Mouse (Mus musculus): Measurements from ENCODE around the gene Prune2. TPM values are rescaled to one million over a fixed set of nuclear protein-coding genes. Genes with fewer than 3 reads are reported as not detected.
A peak's percentile ranks its signal among the peaks of the same experiment; 100 is the strongest.

The Prune2 gene
- polyA plus RNA-seq, 1 experiment from 2014 or later, result 1.2 TPM

DNA sequence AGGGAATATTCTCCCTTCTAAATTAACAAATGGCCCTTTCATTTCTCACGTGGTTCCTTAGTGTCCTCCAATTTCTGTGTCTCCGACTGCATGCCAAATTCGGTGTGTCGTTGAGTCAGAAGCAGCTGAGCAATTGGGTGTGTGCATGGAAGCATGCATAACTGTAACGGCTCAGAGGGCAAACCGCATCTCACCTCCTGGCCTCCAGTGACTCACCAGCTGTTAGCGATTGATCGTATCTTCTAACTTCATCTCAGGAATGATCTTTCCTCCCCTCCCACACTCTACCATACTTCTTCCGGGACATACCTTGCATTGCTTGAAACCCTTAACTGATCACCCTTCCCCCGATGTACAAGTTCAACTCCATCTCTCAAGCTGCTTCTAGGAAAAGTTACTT lies 300.9 kb downstream of the Prune2 start:
- WGBS, result 61% methylated on average over 10 of the region's 10 CpGs
- no peaks in the 10 kb centered on the region for H3K36me3 ChIP-seq (ENCODE audit: insufficient read depth, low read length)
- H3K9me3 ChIP-seq (ENCODE audit: low read length), result no peaks in the 10 kb centered on the region
- 0 out of 2 replicates have a peak, but pooled peaks have one; percentile 49 for ATAC-seq (ENCODE audit: low FRiP score, low TSS enrichment)
- no peak overlapping the region for H3K27ac ChIP-seq (ENCODE audit: low read length)
- H3K4me2 ChIP-seq (replicated peaks; ENCODE audit: low read depth, low read length), result no peak overlapping the region
- no peaks in the 10 kb centered on the region for H3K27me3 ChIP-seq (ENCODE audit: insufficient read depth, low read length)
- H3K4me3 ChIP-seq (ENCODE audit: low read length), result no peak overlapping the region
- H3K9ac ChIP-seq (replicated peaks; ENCODE audit: low read length), result no peak overlapping the region
- H3K4me1 ChIP-seq (ENCODE audit: insufficient read depth, low read length), result peaks cover 5% of the 10 kb centered on the region; the same call in 1 of the 2 replicates

- no peak for ATAC-seq (ENCODE audit: low FRiP score, low TSS enrichment)
- no peaks in the 10 kb centered on the region for H3K4me1 ChIP-seq (ENCODE audit: insufficient read depth, low read length)
- 88% methylated on average over 2 of the region's 2 CpGs for WGBS
- H3K9me3 ChIP-seq (ENCODE audit: low read length), result no peaks in the 10 kb centered on the region
- no peaks in the 10 kb centered on the region for H3K36me3 ChIP-seq (ENCODE audit: insufficient read depth, low read length)
- H3K9ac ChIP-seq (replicated peaks; ENCODE audit: low read length), result no peak overlapping the region
- H3K27ac ChIP-seq (ENCODE audit: low read length), result no peak overlapping the region
- no peak overlapping the region for H3K4me2 ChIP-seq (replicated peaks; ENCODE audit: low read depth, low read length)
- no peaks in the 10 kb centered on the region for H3K27me3 ChIP-seq (ENCODE audit: insufficient read depth, low read length)
- H3K4me3 ChIP-seq (ENCODE audit: low read length), result no peak overlapping the region
Measured at GRCm38 (mm10) chr19:17263181-17263580, 307.3 kb downstream of the Prune2 start.

DNA sequence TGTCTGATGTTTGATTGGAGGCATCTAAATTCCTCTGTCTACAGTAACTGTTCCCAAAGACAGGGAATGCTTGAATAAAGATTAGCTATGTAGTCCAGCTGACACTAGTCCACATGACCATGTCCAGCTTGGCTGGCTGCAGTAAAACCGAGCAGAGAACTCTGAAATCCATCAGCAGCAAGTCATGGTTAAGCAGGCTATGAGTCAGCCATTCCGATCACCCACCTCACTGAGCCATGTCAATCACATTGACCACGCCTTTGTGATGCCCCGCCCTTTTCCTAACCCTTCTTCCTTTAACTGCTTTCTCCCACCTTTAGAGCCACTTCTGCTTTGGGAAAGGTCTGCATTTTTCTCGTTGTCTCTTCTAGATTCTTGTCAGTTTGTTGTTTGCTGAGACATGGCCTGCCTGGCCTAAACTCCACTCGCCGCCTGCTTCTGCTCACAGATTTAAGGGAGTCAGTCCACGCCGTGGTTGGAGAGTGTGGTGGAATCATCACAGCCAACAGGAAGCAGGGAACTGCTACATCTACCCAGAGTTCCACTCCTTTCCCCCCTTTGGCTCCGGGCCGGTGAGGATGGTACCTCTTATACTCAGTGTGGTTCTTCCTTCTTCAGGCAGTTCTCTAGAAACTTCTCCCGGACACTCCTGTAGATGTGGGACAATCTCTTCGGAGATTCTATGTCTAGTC lies 307.9 kb downstream of the Prune2 start:
- Histone ChIP-seq H3K9ac (replicated peaks; ENCODE audit: low read length) (no peak overlapping the region), H3K27ac (ENCODE audit: low read length) (no peak overlapping the region), H3K4me3 (ENCODE audit: low read length) (no peak overlapping the region), H3K4me2 (replicated peaks; ENCODE audit: low read depth, low read length) (no peak overlapping the region), H3K4me1 (ENCODE audit: insufficient read depth, low read length) (no peaks in the 10 kb centered on the region), H3K9me3 (ENCODE audit: low read length) (no peaks in the 10 kb centered on the region), H3K27me3 (ENCODE audit: insufficient read depth, low read length) (no peaks in the 10 kb centered on the region), H3K36me3 (ENCODE audit: insufficient read depth, low read length) (no peaks in the 10 kb centered on the region)
- no peak for ATAC-seq (ENCODE audit: low FRiP score, low TSS enrichment)
- 86% methylated on average over 13 of the region's 13 CpGs for WGBS

- H3K36me3 ChIP-seq (ENCODE audit: insufficient read depth, low read length), result no peaks in the 10 kb centered on the region
- no peak overlapping the region for H3K27ac ChIP-seq (ENCODE audit: low read length)
- no peaks in the 10 kb centered on the region for H3K9me3 ChIP-seq (ENCODE audit: low read length)
- WGBS, result 86% methylated on average over 9 of the region's 9 CpGs
- H3K4me3 ChIP-seq (ENCODE audit: low read length), result no peak overlapping the region
- no peaks in the 10 kb centered on the region for H3K27me3 ChIP-seq (ENCODE audit: insufficient read depth, low read length)
- no peak overlapping the region for H3K9ac ChIP-seq (replicated peaks; ENCODE audit: low read length)
- H3K4me2 ChIP-seq (replicated peaks; ENCODE audit: low read depth, low read length), result no peak overlapping the region
- no peak for ATAC-seq (ENCODE audit: low FRiP score, low TSS enrichment)
- no peaks in the 10 kb centered on the region for H3K4me1 ChIP-seq (ENCODE audit: insufficient read depth, low read length)
Measured at GRCm38 (mm10) chr19:17264481-17265196, 308.7 kb downstream of the Prune2 start.

DNA sequence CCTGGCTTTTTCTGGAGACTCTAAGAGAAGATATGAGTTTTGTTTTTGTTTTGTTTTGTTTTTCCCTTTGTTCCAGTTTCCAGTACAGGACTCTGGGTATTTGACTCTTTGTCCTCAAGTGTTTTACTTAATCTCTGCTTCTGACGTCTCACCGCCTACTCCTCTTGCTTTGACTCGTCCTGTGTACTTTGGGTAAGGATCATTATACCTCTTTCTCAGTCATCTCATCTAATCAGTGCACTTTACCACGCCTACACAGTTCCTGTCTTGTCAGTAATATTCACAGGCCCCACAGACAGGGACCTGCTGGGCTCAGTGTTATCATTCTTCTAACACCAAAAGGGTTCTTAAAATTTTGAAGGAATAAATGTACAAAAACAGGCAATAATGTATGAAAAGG lies 312.8 kb downstream of the Prune2 start:
- Histone ChIP-seq H3K9me3 (ENCODE audit: low read length) (no peaks in the 10 kb centered on the region), H3K27me3 (ENCODE audit: insufficient read depth, low read length) (no peaks in the 10 kb centered on the region), H3K4me2 (replicated peaks; ENCODE audit: low read depth, low read length) (no peak overlapping the region), H3K9ac (replicated peaks; ENCODE audit: low read length) (no peak overlapping the region), H3K4me3 (ENCODE audit: low read length) (no peak overlapping the region), H3K27ac (ENCODE audit: low read length) (no peak overlapping the region), H3K4me1 (ENCODE audit: insufficient read depth, low read length) (no peaks in the 10 kb centered on the region), H3K36me3 (ENCODE audit: insufficient read depth, low read length) (no peaks in the 10 kb centered on the region)
- WGBS, result 82% methylated on average over 4 of the region's 4 CpGs
- no peak for ATAC-seq (ENCODE audit: low FRiP score, low TSS enrichment)

DNA sequence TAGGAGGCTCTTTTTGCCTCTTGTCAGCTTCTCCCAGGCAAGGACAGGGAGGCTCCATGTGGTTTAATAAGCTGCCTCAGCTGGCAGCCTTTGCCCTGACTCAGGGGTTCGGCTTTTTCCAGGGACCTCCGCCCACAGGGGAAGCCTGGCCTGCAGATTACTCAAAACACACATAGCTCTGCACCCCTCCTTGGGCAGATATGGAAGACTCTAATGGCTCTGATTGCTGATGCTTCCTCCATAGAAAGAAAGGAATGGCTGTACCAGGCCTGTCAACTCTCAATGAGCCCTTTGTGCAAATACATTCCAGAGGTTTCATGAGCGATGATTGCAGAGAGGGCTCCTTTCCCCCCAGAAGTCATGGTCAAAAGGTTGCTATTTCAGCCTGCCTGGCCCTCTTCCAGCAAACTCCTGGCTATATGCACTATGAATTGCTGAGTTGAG lies 315.3 kb downstream of the Prune2 start:
- Histone ChIP-seq H3K27me3 (ENCODE audit: insufficient read depth, low read length) (no peaks in the 10 kb centered on the region), H3K4me2 (replicated peaks; ENCODE audit: low read depth, low read length) (no peak overlapping the region), H3K36me3 (ENCODE audit: insufficient read depth, low read length) (no peaks in the 10 kb centered on the region), H3K9me3 (ENCODE audit: low read length) (no peaks in the 10 kb centered on the region), H3K4me1 (ENCODE audit: insufficient read depth, low read length) (no peaks in the 10 kb centered on the region), H3K9ac (replicated peaks; ENCODE audit: low read length) (no peak overlapping the region), H3K4me3 (ENCODE audit: low read length) (no peak overlapping the region), H3K27ac (ENCODE audit: low read length) (peak overlapping the region; percentile 58)
- peak; percentile 73; the same call in 1 of the 2 replicates for ATAC-seq (ENCODE audit: low FRiP score, low TSS enrichment)
- WGBS, result 31% methylated on average over 3 of the region's 3 CpGs

GRCm38 (mm10) chr19:17272988-17273387 lies 317.1 kb downstream of the Prune2 start:
- ATAC-seq (ENCODE audit: low FRiP score, low TSS enrichment), result no peak
- Histone ChIP-seq H3K9ac (replicated peaks; ENCODE audit: low read length) (no peak overlapping the region), H3K36me3 (ENCODE audit: insufficient read depth, low read length) (no peaks in the 10 kb centered on the region), H3K4me3 (ENCODE audit: low read length) (no peak overlapping the region), H3K4me1 (ENCODE audit: insufficient read depth, low read length) (no peaks in the 10 kb centered on the region), H3K27ac (ENCODE audit: low read length) (no peak overlapping the region), H3K9me3 (ENCODE audit: low read length) (no peaks in the 10 kb centered on the region), H3K27me3 (ENCODE audit: insufficient read depth, low read length) (no peaks in the 10 kb centered on the region), H3K4me2 (replicated peaks; ENCODE audit: low read depth, low read length) (no peak overlapping the region)
- WGBS, result 79% methylated on average over 2 of the region's 2 CpGs

Other genes starting within 250 kb of the Prune2 start
- gene Vps13a, start 175.2 kb upstream of the Prune2 start, polyA plus RNA-seq (2015; fragmentation: Nextera tagmentation; extraction: Ambion mirVana), result 7.8 and 10.1 TPM in 2 replicates
- not detected in 2 replicates for gene Foxb2, start 82.3 kb upstream of the Prune2 start, polyA plus RNA-seq (2015; fragmentation: Nextera tagmentation; extraction: Ambion mirVana)

Data from kidney, embryonic 16.5 days (tissue).